Comparison of ENCODE assay signal across 8 mouse cellular contexts in the genomic region with DNA sequence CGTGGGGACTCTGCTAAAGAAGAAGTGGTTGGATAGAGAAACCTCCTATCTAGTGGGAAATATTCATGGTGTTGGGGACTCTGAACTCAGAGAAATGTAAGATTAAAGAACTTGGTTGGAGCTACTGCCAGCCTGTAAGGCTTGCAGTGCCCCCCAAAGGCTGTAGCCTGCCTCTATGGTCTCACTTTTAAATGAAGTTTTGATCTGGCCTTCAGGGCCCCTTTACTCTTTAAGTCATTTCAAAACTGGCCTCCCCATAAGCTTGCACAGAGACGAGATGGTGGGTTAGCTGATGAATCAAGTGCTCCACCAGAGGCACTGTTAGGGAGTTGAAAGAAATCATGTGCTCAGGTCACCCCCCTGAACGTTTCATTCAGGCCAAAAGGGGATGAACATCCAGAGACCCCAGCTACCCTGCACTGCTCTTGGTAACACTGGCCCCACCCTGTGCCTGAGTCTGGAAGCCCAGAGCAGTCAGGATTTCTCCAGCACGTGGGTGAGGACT. TPM values are rescaled to one million over a fixed set of nuclear protein-coding genes. Genes with fewer than 3 reads are reported as not detected.
DNase-seq lines count a peak whose midpoint lies in the region; ATAC-seq and TF ChIP-seq lines count a peak whose summit lies in the region.

No protein-coding gene starts in this region.

- H3K4me3 ChIP-seq in lung, embryonic 14.5 days (ENCODE audit: low read depth, low read length), result peak overlapping the region; percentile 59
- H3K4me3 ChIP-seq in hindbrain, embryonic 11.5 days (ENCODE audit: low read depth, low read length), result no peak overlapping the region; the same call in 1 of the 2 replicates
- H3K4me3 ChIP-seq in midbrain, embryonic 10.5 days, result peak overlapping the region; percentile 76; the same call in 1 of the 2 replicates

- H3K27ac ChIP-seq in lung, embryonic 14.5 days (ENCODE audit: low read depth), result no peak overlapping the region
- H3K27ac ChIP-seq in hindbrain, embryonic 11.5 days (ENCODE audit: low read depth, low read length), result no peak overlapping the region
- no peak overlapping the region for H3K27ac ChIP-seq in midbrain, embryonic 10.5 days (replicated peaks)

- no peak overlapping the region for H3K9ac ChIP-seq in lung, embryonic 14.5 days
- H3K9ac ChIP-seq in hindbrain, embryonic 11.5 days (ENCODE audit: low read depth, low read length), result no peak overlapping the region

- 24% methylated on average over 4 of the region's 4 CpGs for WGBS in lung, embryonic 14.5 days
- 23% methylated on average over 4 of the region's 4 CpGs for WGBS in hindbrain, embryonic 11.5 days
- WGBS in midbrain, embryonic 10.5 days, result 21% methylated on average over 4 of the region's 4 CpGs

- H3K27me3 ChIP-seq in lung, embryonic 14.5 days (ENCODE audit: insufficient read depth, low read length), result no peaks in the 10 kb centered on the region
- no peaks in the 10 kb centered on the region for H3K27me3 ChIP-seq in hindbrain, embryonic 11.5 days (ENCODE audit: control insufficient read depth, insufficient read depth, low read length)
- H3K27me3 ChIP-seq in midbrain, embryonic 10.5 days (ENCODE audit: low read depth, poor library complexity, severe bottlenecking), result peaks cover 37% of the 10 kb centered on the region

- no peak; the same call in 1 of the 2 replicates for TF ChIP-seq CTCF in lung, embryonic 14.5 days (IDR thresholded peaks at IDR 0.05; ENCODE audit: low read depth)

- no peak for ATAC-seq in lung, embryonic 14.5 days (ENCODE audit: insufficient read depth)
- 0 out of 2 replicates have a peak, but pooled peaks have one; percentile 21 for ATAC-seq in hindbrain, embryonic 11.5 days (ENCODE audit: low FRiP score)

- peak overlapping the region; percentile 86 for H3K4me2 ChIP-seq in lung, embryonic 14.5 days
- H3K4me2 ChIP-seq in hindbrain, embryonic 11.5 days (replicated peaks; ENCODE audit: low read depth, low read length), result peak overlapping the region; percentile 26

- H3K9me3 ChIP-seq in lung, embryonic 14.5 days (ENCODE audit: low read depth, low read length), result no peaks in the 10 kb centered on the region
- H3K9me3 ChIP-seq in hindbrain, embryonic 11.5 days (ENCODE audit: control insufficient read depth, low read length), result no peaks in the 10 kb centered on the region
- H3K9me3 ChIP-seq in midbrain, embryonic 10.5 days (replicated peaks), result no peaks in the 10 kb centered on the region

- 0 out of 2 replicates have a peak, but pooled peaks cover 3% of the 10 kb centered on the region for H3K36me3 ChIP-seq in lung, embryonic 14.5 days (ENCODE audit: insufficient read depth)
- no peaks in the 10 kb centered on the region for H3K36me3 ChIP-seq in hindbrain, embryonic 11.5 days (ENCODE audit: control insufficient read depth, insufficient read depth, low read length)
- no peaks in the 10 kb centered on the region for H3K36me3 ChIP-seq in midbrain, embryonic 10.5 days

- H3K4me1 ChIP-seq in lung, embryonic 14.5 days (ENCODE audit: insufficient read depth), result no peaks in the 10 kb centered on the region
- peaks cover 2% of the 10 kb centered on the region; the same call in 1 of the 2 replicates for H3K4me1 ChIP-seq in hindbrain, embryonic 11.5 days (replicated peaks; ENCODE audit: control insufficient read depth, insufficient read depth, low read length)
- peaks cover 33% of the 10 kb centered on the region for H3K4me1 ChIP-seq in midbrain, embryonic 10.5 days

- peak; percentile 49 for DNase-seq in lung, embryonic 14.5 days
- no peak for DNase-seq in lung, adult 18-20 months
- DNase-seq in embryo, embryonic 10.5 days (ENCODE audit: low spot score), result peak; percentile 28
- peak; percentile 26 for DNase-seq in hindbrain, embryonic 11.5 days (ENCODE audit: low spot score)
- peak; percentile 13 for DNase-seq in midbrain, embryonic 10.5 days (ENCODE audit: low spot score)
- peak; percentile 8 to 11 for DNase-seq in thymus, postnatal 10 days (ENCODE audit: low spot score in 2 of 2)
- no peak for DNase-seq in MN1 (ENCODE audit: low spot score)
- DNase-seq in c-Kit-positive CD71-positive TER-119-positive erythroid progenitor cells, embryonic 14.5 days (ENCODE audit: low spot score), result no peak

RNA-seq across cellular contexts. Expression of gene St8sia4, which starts 3.0 kb away (rescaled TPM):
- polyA plus RNA-seq in lung, embryonic 14.5 days (2014; fragmentation: Nextera tagmentation; extraction: Ambion mirVana), result 15.9 and 16.3 TPM in 2 replicates
- 21.0 and 23.9 TPM in 2 replicates for polyA plus RNA-seq in hindbrain, embryonic 11.5 days (2014; fragmentation: Nextera tagmentation; extraction: Ambion mirVana)
- polyA plus RNA-seq in midbrain, embryonic 10.5 days (2016; fragmentation: Nextera tagmentation; extraction: Ambion mirVana), result 6.6 and 9.4 TPM in 2 replicates

Comparison
In these comparisons a context has a peak if more than half of its experiments do, and no peak if none do; other contexts are left out.
1. DNase-seq: peak in lung, embryonic 14.5 days (single experiment), embryo, embryonic 10.5 days (single experiment), hindbrain, embryonic 11.5 days (single experiment), midbrain, embryonic 10.5 days (single experiment) and thymus, postnatal 10 days (2 of 2); none in lung, adult 18-20 months (0 of 2), MN1 (single experiment) and c-Kit-positive CD71-positive TER-119-positive erythroid progenitor cells, embryonic 14.5 days (single experiment).